ENCODE assay signal across 8 mouse cellular contexts in genomic region chr2:25224492-25224765, GRCm38 (mm10). TPM values are rescaled to one million over a fixed set of nuclear protein-coding genes. Genes with fewer than 3 reads are reported as not detected.
DNase-seq lines count a peak whose midpoint lies in the region; ATAC-seq and TF ChIP-seq lines count a peak whose summit lies in the region.

Gene Tubb4b, minus strand, starts transcription at chr2:25224702.

- TF ChIP-seq CTCF in bone marrow, adult 2 months (IDR thresholded peaks at IDR 0.05; ENCODE audit: control insufficient read depth, insufficient read depth, low read length): peak; percentile 10; the same call in 1 of the 2 replicates
- TF ChIP-seq CTCF in intestine, postnatal 0 days (IDR thresholded peaks at IDR 0.05; ENCODE audit: low read depth): peak; percentile 54

- WGBS in bone marrow, adult 2 months: 0% methylated on average over 17 of the region's 17 CpGs
- WGBS in intestine, postnatal 0 days: under 1% methylated on average over 17 of the region's 17 CpGs
- WGBS in midbrain, embryonic 11.5 days: under 1% methylated on average over 17 of the region's 17 CpGs

- H3K9me3 ChIP-seq in intestine, postnatal 0 days (ENCODE audit: control insufficient read depth): no peaks in the 10 kb centered on the region
- H3K9me3 ChIP-seq in midbrain, embryonic 11.5 days (ENCODE audit: control insufficient read depth, low read length): no peaks in the 10 kb centered on the region

- ATAC-seq in intestine, postnatal 0 days: no peak
- no peak for ATAC-seq in midbrain, embryonic 11.5 days (ENCODE audit: low FRiP score)

- H3K4me2 ChIP-seq in intestine, postnatal 0 days (replicated peaks; ENCODE audit: low read depth): peak within 1 kb of the TSS; percentile 68
- H3K4me2 ChIP-seq in midbrain, embryonic 11.5 days: peak within 1 kb of the TSS; percentile 93

- H3K4me1 ChIP-seq in bone marrow, adult 2 months (ENCODE audit: control insufficient read depth, insufficient read depth, low read length): no peaks in the 10 kb centered on the region; the same call in 1 of the 2 replicates
- H3K4me1 ChIP-seq in intestine, postnatal 0 days (replicated peaks; ENCODE audit: control insufficient read depth, insufficient read depth, low read length): peaks cover 9% of the 10 kb centered on the region; the same call in 1 of the 2 replicates
- H3K4me1 ChIP-seq in midbrain, embryonic 11.5 days (ENCODE audit: control insufficient read depth, insufficient read depth, low read length): peaks cover 13% of the 10 kb centered on the region

- peak within 1 kb of the TSS; percentile 90 for H3K9ac ChIP-seq in intestine, postnatal 0 days (ENCODE audit: low read depth, low read length)
- peak within 1 kb of the TSS; percentile 92 for H3K9ac ChIP-seq in midbrain, embryonic 11.5 days (ENCODE audit: low read length)

- DNase-seq in layer of hippocampus, adult 8-10 months (ENCODE audit: low spot score in 2 of 2): no peak
- no peak for DNase-seq in layer of hippocampus, adult 11-12 months (ENCODE audit: low spot score)
- no peak for DNase-seq in gastrocnemius, postnatal 36 days
- DNase-seq in midbrain, embryonic 11.5 days (ENCODE audit: low spot score, missing footprints): no peak
- DNase-seq in ovary, postnatal 36 days (ENCODE audit: low spot score): no peak
- DNase-seq in cerebellum, adult 11-12 months: no peak

- H3K4me3 ChIP-seq in bone marrow, adult 2 months (replicated peaks; ENCODE audit: control insufficient read depth, low read depth, low read length): peak within 1 kb of the TSS; percentile 98
- H3K4me3 ChIP-seq in intestine, postnatal 0 days (ENCODE audit: low read depth, low read length): peak within 1 kb of the TSS; percentile 87
- peak within 1 kb of the TSS; percentile 97 for H3K4me3 ChIP-seq in midbrain, embryonic 11.5 days (ENCODE audit: low read depth, low read length)

- intact Hi-C loops in gastrocnemius, postnatal 36 days (cut with DNase I): no loop called here

- H3K36me3 ChIP-seq in intestine, postnatal 0 days (ENCODE audit: control insufficient read depth, insufficient read depth): peaks cover 12% of the 10 kb centered on the region; the same call in 1 of the 2 replicates
- no peaks in the 10 kb centered on the region for H3K36me3 ChIP-seq in midbrain, embryonic 11.5 days (ENCODE audit: control insufficient read depth, insufficient read depth, low read length)

- TF ChIP-seq POLR2A in bone marrow, adult 2 months (IDR thresholded peaks at IDR 0.05; ENCODE audit: borderline replicate concordance, control insufficient read depth, low read depth, low read length): peak; percentile 99

- H3K27ac ChIP-seq in bone marrow, adult 2 months (ENCODE audit: control insufficient read depth, insufficient read depth, low read depth, low read length, poor library complexity): peak within 1 kb of the TSS; percentile 100
- H3K27ac ChIP-seq in intestine, postnatal 0 days (ENCODE audit: low read depth, low read length): peak within 1 kb of the TSS; percentile 99
- peak within 1 kb of the TSS; percentile 97 for H3K27ac ChIP-seq in midbrain, embryonic 11.5 days (ENCODE audit: low read depth, low read length)

- H3K27me3 ChIP-seq in intestine, postnatal 0 days (replicated peaks; ENCODE audit: control insufficient read depth, insufficient read depth, low read length): no peaks in the 10 kb centered on the region
- no peaks in the 10 kb centered on the region for H3K27me3 ChIP-seq in midbrain, embryonic 11.5 days (ENCODE audit: control insufficient read depth, insufficient read depth, low read length)

RNA-seq across cellular contexts. Expression of gene Tubb4b, which starts in this region (rescaled TPM):
- total RNA-seq in layer of hippocampus, adult 8-10 months (2022): 100 to 1,000 TPM; 303 to 348 (median 313) TPM
- 319 and 327 TPM in 2 replicates for polyA plus RNA-seq in bone marrow, adult 2 months (2011; ENCODE audit: insufficient read depth, insufficient read length, low replicate concordance, missing spikeins)
- 100 to 1,000 TPM; 189 to 229 TPM for total RNA-seq in gastrocnemius, postnatal 36 days (2021)
- polyA plus RNA-seq in intestine, postnatal 0 days (2015; fragmentation: Nextera tagmentation; extraction: Ambion mirVana): 453 and 466 TPM in 2 replicates
- 535 and 571 TPM in 2 replicates for polyA plus RNA-seq in midbrain, embryonic 11.5 days (2014; fragmentation: Nextera tagmentation; extraction: Ambion mirVana)
